Mouse (Mus musculus) liver, adult 2 months (tissue): Measurements from ENCODE around the gene Sbpl. TPM values are rescaled to one million over a fixed set of nuclear protein-coding genes. Genes with fewer than 3 reads are reported as not detected.

Source experiments
- DNase-seq: peaks from one replicate; pipeline ENCODE4 v3.0.0-alpha.2; 2011; ENCODE audit warnings: low read depth, low spot score; ENCODE audit errors: extremely low read depth
- H3K27ac ChIP-seq: fragments of 200-500 bp; replicated peaks from 2 replicates; pipeline ENCODE4 v1.5.1; 2012; ENCODE audit warnings: low read depth, mild to moderate bottlenecking, control low read depth, inconsistent platforms, low read length; ENCODE audit not compliant: insufficient read depth
- H3K27me3 ChIP-seq: fragments of 200-500 bp; 2 replicates; pipeline ENCODE4 v1.6.1; 2012; ENCODE audit warnings: mild to moderate bottlenecking, moderate library complexity, low read length, inconsistent platforms; ENCODE audit not compliant: control insufficient read depth, insufficient read depth
- H3K36me3 ChIP-seq: fragments of 200-500 bp; 2 replicates; pipeline ENCODE4 v1.6.1; 2012; ENCODE audit warnings: low read length, inconsistent platforms; ENCODE audit not compliant: control insufficient read depth, insufficient read depth
- H3K4me1 ChIP-seq: fragments of 200-500 bp; 2 replicates; pipeline ENCODE4 v1.6.1; 2011; ENCODE audit warnings: low read length; ENCODE audit not compliant: control insufficient read depth, insufficient read depth
- H3K4me3 ChIP-seq: fragments of 200-500 bp; 2 replicates; pipeline ENCODE4 v1.5.1; 2011; ENCODE audit warnings: low read depth, mild to moderate bottlenecking, control low read depth, low read length, moderate library complexity; ENCODE audit not compliant: insufficient read depth
- H3K79me2 ChIP-seq: fragments of 200-500 bp; 2 replicates; pipeline ENCODE4 v1.6.1; 2012; ENCODE audit warnings: inconsistent platforms, mild to moderate bottlenecking, low read length, moderate library complexity; ENCODE audit not compliant: control insufficient read depth, insufficient read depth
- H3K9ac ChIP-seq: fragments of 200-500 bp; 2 replicates; pipeline ENCODE4 v1.6.1; 2012; ENCODE audit warnings: low read depth, mild to moderate bottlenecking, control low read depth, inconsistent platforms, low read length
- CTCF ChIP-seq: fragments of 200-500 bp; IDR thresholded peaks from 2 replicates; pipeline ENCODE4 v1.5.1; 2011; ENCODE audit warnings: low read depth, low read length, control low read depth
- POLR2A ChIP-seq: fragments of 200-500 bp; IDR thresholded peaks from 2 replicates; pipeline ENCODE4 v1.6.1; 2011; ENCODE audit warnings: low read length, control low read depth; ENCODE audit not compliant: insufficient read depth; ENCODE audit errors: extremely low read depth
- WGBS: fragments of 180-500 bp; shearing (Covaris S2); methylation state at CpG from one replicate; pipeline ENCODE4 v1.1.7; 2018; 5-methylcytosine and 5-hydroxymethylcytosine counted together
- polyA plus RNA-seq: library from polyadenylated mRNA; depleted of rRNA; stranded (reverse); fragments of >200 nt; gene quantifications from 2 replicates; pipeline ENCODE4 v1.2.3, GENCODE M21; 2012; rRNA removed
- total RNA-seq: library from RNA; depleted of rRNA; stranded (reverse); fragments of >200 nt; gene quantifications from 2 replicates; pipeline ENCODE4 v1.2.3, GENCODE M21; 2014; rRNA removed

Gene Sbpl
- not detected in 2 replicates for total RNA-seq
- polyA plus RNA-seq, result not detected in 2 replicates

DNA sequence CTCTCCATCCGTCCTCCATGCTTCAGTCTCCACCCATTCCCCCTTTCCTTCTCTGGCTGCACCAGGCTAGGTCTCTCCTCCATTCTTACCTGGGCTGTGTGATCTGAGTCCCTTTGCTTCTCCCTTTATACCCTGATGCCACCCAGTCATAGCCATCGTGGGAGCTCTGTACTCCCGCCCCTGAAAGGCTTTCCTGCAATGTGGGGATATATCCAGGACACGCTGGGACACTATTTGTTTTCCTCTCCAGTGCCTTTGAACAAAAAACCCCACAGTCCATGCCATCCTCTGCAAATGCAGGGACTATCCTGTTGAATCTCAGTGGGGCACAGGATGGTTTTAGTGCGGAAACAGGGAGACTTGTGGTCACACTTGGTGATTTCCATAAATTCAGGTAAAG, at the start of gene Sbpl:
Gene Sbpl (minus strand): TSS at position 101 of the 400 bp plus-strand sequence.
- Histone ChIP-seq H3K79me2 (no peaks in the 10 kb centered on the region), H3K27ac (no peak within 1 kb of the TSS), H3K27me3 (no peaks in the 10 kb centered on the region), H3K4me1 (no peaks in the 10 kb centered on the region), H3K36me3 (no peaks in the 10 kb centered on the region), H3K9ac (no peak within 1 kb of the TSS), H3K4me3 (no peak within 1 kb of the TSS)
- no peak for DNase-seq
- TF ChIP-seq CTCF, result no peak
- no peak for TF ChIP-seq POLR2A
- 75% methylated on average over 5 of the region's 5 CpGs for WGBS

- 94% methylated on average over 14 of the region's 14 CpGs for WGBS
- no peak for DNase-seq
- Histone ChIP-seq H3K79me2 (no peaks in the 10 kb centered on the region), H3K4me1 (no peaks in the 10 kb centered on the region), H3K27me3 (no peaks in the 10 kb centered on the region), H3K9ac (no peak overlapping the region), H3K36me3 (no peaks in the 10 kb centered on the region), H3K27ac (no peak overlapping the region), H3K4me3 (no peak overlapping the region)
- no peak for TF ChIP-seq POLR2A
- no peak for TF ChIP-seq CTCF
Measured at GRCm38 (mm10) chr17:24004071-24004665, 49.1 kb upstream of the Sbpl start.

GRCm38 (mm10) chr17:24000404-24000803, 45.3 kb upstream of the Sbpl start:
- no peak for TF ChIP-seq POLR2A
- TF ChIP-seq CTCF, result no peak

GRCm38 (mm10) chr17:23998383-23998782, 43.3 kb upstream of the Sbpl start:
- 64% methylated on average over 6 of the region's 6 CpGs for WGBS
- no peak for DNase-seq
- no peak overlapping the region for H3K4me3 ChIP-seq
- H3K9ac ChIP-seq, result no peak overlapping the region
- H3K79me2 ChIP-seq, result no peaks in the 10 kb centered on the region
- TF ChIP-seq POLR2A (no peak), CTCF (no peak)
- H3K36me3 ChIP-seq, result no peaks in the 10 kb centered on the region
- no peaks in the 10 kb centered on the region for H3K4me1 ChIP-seq
- H3K27ac ChIP-seq, result no peak overlapping the region
- no peaks in the 10 kb centered on the region for H3K27me3 ChIP-seq

More at GRCm38 (mm10) chr17:24000404-24000803, 45.3 kb upstream of the Sbpl start:
- Histone ChIP-seq H3K27ac (no peak overlapping the region), H3K9ac (no peak overlapping the region), H3K27me3 (no peaks in the 10 kb centered on the region), H3K36me3 (no peaks in the 10 kb centered on the region), H3K79me2 (no peaks in the 10 kb centered on the region), H3K4me1 (no peaks in the 10 kb centered on the region), H3K4me3 (no peak overlapping the region)
- DNase-seq, result no peak
- WGBS, result 34% methylated on average over 5 of the region's 5 CpGs

DNA sequence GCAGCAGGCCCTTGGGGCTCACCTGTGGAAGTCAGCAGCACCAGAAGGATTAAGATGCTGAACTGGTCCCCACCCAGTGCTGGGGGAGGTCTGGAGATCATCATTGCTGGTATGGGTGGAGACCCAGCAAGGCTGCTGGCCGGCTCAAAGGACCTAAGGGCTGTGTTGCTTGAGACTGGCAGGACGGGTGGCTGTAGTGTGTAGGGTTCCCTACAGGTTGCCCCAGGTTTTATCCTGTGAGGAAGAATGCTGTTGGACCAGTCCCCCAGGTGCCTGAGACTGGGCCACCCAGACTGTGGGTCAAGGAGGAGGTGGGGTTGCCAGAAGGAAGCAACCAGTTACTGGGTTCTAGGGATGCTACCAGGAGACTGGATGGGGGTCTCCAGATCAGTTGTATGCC, 42.8 kb upstream of the Sbpl start, which contains the start of gene Prss22:
Gene Prss22 (minus strand): TSS at position 200 of the 400 bp plus-strand sequence.
- DNase-seq, result no peak
- H3K27me3 ChIP-seq, result no peaks in the 10 kb centered on the region
- H3K27ac ChIP-seq, result no peak within 1 kb of the TSS
- no peak within 1 kb of the TSS for H3K9ac ChIP-seq
- no peaks in the 10 kb centered on the region for H3K79me2 ChIP-seq
- TF ChIP-seq POLR2A (no peak), CTCF (no peak)
- no peak within 1 kb of the TSS for H3K4me3 ChIP-seq
- H3K4me1 ChIP-seq, result no peaks in the 10 kb centered on the region
- 51% methylated on average over 2 of the region's 2 CpGs for WGBS
- no peaks in the 10 kb centered on the region for H3K36me3 ChIP-seq

GRCm38 (mm10) chr17:23995421-23995820, 40.3 kb upstream of the Sbpl start:
- Histone ChIP-seq H3K9ac (no peak overlapping the region), H3K4me3 (no peak overlapping the region), H3K4me1 (no peaks in the 10 kb centered on the region), H3K79me2 (no peaks in the 10 kb centered on the region), H3K36me3 (no peaks in the 10 kb centered on the region), H3K27me3 (no peaks in the 10 kb centered on the region), H3K27ac (no peak overlapping the region)
- no peak for TF ChIP-seq POLR2A
- no peak for TF ChIP-seq CTCF
- no peak for DNase-seq
- WGBS, result 41% methylated on average over 1 of the region's 1 CpGs
